Mouse (Mus musculus): ENCODE measurements around the gene Scfd2. TPM values are rescaled to one million over a fixed set of nuclear protein-coding genes. Genes with fewer than 3 reads are reported as not detected.

Gene Scfd2
- total RNA-seq, 2 experiments from 2014 or later, result 13.3 TPM

DNA sequence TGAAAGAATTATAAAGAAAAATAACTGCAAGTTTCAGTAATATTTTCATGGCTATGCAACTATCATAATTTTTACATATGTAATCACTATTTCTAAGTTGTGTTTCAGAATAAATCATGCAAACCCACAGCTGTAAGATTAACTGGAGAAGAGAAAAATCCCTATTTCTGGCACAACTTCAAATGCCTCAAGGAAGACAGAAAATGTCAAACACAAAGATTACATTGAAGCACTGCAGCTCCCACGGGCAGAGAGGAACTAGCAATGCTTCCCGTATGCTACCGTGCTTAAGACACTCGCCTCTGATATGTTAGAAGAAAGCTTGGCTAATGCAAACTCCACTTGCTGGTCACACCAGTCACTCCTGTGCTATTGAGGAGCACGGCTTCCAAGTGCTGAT lies 151.5 kb downstream of the Scfd2 start:
- intact Hi-C loops (cut with DNase I), result no loop called here
- DNase-seq, result no peak

DNA sequence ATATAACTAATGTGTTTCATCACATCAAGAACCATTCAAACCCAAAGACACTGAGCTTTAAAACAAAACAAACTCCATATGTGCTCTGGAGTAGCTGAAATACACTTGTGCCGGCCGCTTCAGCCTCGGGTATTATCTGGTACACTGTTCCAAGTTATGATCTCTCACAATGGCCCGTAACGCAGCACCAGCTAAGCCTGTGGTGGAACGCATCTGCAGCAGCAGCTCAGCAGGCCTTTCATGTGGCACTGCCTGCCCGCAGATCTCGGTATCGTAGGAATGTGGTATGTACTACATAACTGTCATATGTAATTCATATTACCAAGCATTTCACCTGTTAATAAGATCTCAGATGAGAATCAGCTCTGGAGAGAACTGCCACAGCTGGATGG lies 164.9 kb downstream of the Scfd2 start:
- DNase-seq, result no peak
- intact Hi-C loops (cut with DNase I), result no loop called here

DNA sequence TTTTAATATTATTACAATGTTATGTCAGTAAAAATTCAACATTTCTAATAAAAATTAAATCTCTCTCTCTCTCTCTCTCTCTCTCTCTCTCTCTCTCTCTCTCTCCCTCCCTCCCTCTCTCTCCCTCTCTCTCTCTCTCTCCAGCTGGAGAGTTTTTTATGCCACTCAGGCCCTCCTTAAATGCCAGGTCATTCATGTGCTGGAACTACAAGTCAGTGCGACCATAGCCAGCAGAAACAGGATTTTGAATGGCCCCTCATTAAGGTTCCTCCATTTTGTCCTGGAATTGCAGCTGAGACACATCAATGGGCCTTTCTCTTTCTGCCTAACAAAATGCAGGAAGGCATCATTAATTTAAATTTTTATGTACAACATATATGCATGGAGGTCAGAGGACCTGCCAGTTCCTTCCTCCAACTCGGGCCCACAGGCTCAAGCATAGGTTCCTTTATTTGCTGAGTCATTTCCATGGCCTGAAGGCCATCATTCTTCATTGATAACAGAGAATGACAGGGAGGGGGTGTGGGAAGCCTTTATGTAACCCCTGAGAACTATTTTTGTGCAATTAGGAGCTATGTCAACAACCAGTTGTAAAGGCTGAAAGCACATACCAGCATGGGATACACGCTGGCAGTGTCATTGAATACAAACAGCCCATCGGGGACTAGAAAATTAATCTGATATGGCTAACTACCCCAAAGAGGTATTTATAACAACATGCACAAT lies 165.4 kb downstream of the Scfd2 start:
- intact Hi-C loops (cut with DNase I), result no loop called here
- no peak for DNase-seq

DNA sequence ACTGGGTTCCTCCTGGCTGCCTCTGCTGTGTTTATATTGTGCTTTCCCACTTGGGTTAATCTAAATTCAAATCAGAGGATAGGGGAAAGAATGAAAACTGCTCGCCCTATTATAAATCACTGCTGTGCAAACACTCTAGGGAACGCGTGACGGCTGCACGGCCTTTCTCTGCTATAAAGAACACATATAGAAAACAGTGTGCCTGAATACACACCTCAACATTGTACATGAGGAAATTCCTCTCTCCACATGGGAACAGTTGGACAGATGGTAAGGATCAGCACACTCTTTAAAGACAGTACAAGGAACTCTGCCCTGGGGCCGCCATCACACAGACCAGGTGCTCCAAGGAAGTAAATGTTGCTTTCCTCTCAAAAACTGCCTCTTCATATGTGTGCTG lies 166.2 kb downstream of the Scfd2 start:
- intact Hi-C loops (cut with DNase I), result no loop called here
- DNase-seq, result no peak

DNA sequence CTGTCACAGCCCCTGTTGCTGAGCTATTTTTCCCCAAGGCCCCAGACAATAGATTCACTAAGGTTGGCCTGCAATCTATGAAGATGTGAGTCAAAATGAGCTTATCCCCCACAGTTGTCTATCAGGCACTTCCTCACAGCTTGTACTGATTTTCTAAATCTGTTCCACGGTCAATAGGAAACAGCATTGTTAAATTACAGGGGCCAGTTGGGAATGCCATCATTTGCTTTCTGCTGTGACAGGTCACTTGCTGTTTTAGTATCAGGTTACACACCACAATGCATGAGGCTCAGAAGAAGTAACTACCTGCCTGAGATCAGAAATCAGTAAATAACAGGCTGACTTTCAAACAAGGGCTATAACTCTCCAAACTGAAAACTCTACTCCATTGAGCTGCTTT lies 168.3 kb downstream of the Scfd2 start:
- intact Hi-C loops (cut with DNase I), result no loop called here
- no peak for DNase-seq

DNA sequence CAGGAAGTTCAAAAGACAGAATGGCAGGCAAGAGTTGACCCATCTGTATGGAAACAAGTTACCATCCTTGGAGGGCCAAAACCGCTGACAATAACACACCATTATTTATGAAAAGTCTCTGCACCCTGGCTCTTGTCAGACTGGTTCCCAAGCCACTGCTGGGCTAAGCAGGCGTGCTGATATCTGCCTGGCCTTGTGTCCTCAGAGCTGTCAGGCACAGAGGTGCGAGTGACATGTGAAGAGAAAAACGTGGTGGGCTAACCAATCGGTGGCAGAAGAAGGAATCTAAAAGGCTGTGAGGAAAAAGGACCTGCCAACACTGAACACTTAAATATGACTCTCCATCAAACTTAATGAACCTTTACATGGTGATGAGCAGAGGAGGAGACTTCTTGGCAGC lies 170.0 kb downstream of the Scfd2 start:
- intact Hi-C loops (cut with DNase I), result no loop called here

DNA sequence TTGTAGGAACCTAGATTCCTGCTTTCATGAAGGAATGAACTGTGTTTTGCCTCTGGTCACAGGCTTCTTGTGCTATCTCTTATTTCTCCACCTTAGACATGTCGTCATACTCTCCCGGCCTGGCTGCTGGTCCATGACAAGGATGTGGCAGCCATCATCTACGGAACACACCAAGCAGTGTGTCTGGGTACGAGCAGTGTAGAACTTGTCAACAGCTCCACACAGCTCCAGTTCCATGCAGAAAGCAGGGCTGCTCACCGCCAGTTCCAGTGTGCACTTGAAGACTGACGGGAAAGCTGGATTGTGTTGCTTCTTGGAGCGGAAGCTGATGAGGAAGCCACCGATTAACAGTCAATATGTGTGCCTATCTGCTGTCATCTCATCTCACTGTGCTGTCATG lies 173.5 kb downstream of the Scfd2 start:
- DNase-seq, result no peak
- intact Hi-C loops (cut with DNase I), result no loop called here

More for the DNA sequence above, 170.0 kb downstream of the Scfd2 start:
- DNase-seq, result peak; percentile 68

DNA sequence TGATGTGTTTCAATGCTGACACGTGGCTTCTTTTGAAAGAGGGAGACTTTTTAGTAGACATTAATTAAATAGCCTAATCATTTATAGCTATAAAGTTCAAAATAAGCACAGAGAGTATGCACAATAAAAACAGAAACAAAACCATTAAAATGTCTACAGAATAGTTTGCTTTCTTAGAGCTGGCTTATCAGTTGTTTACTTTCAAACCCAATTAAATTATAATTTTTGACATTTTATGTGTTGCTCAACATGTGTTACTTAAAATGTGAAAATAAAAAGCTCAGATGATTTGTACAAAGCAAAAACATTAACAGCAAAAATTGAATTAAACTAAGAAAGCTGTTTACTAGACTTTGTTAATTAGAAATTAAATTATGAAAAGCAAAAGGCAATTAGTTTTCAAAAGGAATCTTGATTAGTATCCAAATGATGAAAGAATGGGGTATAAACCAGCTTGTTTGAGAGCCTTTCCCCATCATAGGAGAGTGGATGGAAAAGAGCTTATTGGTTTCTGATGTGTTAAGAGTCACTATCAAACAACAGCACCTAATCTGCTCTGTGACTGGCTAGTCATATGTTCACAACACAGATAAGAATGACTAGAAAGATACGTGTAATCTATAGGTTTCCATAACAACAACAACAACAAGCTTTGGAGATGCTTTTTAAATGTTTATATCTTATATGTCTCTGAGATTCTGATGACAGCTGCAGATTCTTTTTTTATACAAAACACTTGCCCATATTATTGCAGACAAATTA lies 176.0 kb downstream of the Scfd2 start:
- no peak for DNase-seq
- intact Hi-C loops (cut with DNase I), result no loop called here

DNA sequence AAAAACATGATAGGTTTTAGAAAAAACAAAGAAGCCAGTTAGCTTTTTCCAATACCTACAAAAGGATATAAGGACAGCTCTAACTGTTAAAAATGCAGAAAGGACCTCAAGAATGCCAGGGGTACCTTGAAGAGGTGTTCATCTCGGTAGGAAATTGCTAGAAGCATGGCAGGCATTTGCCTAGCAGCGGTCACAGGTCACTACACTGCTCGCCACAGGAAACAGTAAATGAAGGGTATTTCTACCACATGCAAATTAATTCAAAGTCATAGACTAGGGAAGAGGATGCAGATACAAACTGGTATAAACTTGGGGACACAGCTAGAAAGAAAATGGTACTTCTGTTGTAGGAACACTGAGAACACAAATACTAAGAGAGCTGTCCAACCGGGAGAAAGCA lies 180.7 kb downstream of the Scfd2 start:
- no peak for DNase-seq
- intact Hi-C loops (cut with DNase I), result no loop called here

DNA sequence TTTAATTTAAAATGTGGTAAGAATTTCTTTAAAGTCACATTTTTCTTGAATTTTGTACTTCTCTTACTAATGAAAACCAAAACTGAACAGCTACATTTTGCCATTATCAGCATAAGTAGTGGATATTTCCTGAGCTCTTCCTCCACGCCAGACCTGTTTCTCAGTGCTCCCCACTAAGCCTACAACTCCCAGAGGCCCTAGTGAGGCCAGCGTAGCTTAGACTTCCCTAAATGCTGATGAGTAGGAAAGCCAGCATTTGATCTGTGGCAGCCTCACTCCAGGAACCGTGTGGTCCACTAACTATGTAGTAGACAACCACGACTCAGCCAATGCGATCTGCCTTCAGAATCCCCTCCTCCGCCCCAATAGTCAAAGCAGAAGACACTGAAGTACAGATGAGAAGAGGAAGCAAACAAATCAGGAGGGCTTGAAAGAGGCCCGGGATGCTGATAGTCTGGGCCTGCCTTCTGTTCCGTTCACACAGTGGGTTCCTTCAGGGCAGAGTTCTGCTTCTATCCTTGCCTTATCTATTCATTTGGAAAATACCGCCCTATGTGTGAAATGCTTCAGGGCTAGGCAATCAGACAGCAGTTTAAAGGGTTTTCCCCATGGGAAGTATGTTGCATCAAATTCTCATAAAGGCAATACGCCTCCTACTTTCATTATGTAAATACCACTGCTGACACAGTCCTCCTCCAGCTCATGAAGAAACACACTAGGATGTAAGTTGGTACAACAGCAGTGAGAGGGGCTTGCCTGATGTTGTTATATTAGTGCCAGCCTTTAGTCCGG lies 183.3 kb downstream of the Scfd2 start:
- intact Hi-C loops (cut with DNase I), result no loop called here
- no peak for DNase-seq

DNA sequence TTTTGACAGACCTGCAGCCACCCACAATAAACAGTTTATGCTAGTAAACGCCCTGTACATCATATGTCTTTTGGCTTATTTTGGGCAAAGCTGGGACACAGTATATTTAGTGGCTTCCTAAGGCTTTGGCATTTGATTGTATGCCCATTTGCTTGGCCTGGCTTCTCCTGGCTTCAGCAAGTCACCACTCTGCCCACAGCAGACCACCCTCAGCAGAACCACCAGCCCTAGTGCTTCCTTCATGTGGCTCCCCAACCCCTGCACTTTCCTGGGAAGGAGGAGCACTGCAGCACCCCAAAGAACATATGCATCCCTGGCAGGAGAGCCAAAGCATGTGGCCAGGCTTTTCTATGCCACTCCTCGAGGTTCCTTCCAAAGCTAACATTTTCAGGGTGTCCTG lies 188.5 kb downstream of the Scfd2 start:
- intact Hi-C loops (cut with DNase I), result no loop called here
- no peak for DNase-seq

DNA sequence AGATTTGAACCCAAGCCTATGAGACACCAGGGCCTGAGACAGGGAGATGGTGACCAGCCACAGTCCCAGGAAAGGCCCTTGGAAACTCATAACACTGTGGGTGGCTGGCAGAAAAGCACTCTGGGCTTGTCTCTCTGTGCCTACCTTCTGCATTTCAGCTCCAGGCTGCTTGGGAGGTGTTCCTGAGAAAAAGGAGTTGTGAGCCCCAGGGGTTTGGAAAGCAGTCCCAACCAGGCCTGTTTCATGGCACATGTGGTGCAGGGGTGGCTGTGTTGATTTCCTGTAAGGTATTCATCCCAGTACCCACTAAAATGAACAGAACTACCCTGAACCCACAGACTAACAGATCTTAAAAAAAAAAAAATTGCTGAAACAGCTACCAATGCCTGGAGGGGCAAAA lies 189.0 kb downstream of the Scfd2 start:
- intact Hi-C loops (cut with DNase I), result no loop called here
- DNase-seq, result no peak

DNA sequence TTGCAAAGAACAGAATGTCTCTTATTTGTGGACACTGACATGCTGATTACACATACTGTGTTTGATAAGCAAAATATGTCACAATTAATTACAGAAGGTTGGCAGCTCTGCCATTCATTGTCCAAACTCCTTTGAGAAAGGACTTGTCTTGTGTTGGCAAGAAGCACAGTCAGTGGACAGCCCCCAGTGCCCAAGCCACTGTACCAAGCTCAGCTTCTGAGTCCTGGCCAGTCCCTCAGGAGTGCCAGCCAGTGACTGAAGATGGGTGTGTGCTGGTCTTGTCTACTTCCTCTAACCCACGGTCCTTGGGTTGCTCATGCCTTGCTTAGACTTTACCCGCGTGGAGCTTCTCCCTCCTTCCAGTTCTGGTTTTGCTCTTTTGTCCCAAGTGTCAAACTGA lies 194.1 kb downstream of the Scfd2 start:
- no peak for DNase-seq
- intact Hi-C loops (cut with DNase I), result no loop called here

DNA sequence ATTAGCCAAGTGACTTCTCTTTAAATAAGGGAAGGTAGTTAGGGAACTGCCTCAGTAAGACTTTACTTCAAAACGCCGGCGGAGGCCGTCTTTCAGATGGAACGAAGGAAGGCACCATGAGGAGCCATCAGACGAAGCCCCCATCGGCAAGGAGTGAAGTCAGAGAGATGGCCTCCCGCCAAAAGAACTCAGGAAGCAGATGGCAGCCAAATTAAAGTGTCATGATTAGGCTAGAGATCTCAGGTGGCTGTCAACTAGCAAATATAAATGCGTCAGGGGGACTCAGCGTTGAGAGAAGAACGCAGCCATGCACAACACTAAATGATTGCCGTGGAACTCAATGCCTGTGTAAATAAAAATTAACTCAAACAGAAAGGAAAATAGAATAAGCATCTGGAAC lies 194.8 kb downstream of the Scfd2 start:
- peak; percentile 25 to 44 for DNase-seq
- intact Hi-C loops (cut with DNase I), result no loop called here

DNA sequence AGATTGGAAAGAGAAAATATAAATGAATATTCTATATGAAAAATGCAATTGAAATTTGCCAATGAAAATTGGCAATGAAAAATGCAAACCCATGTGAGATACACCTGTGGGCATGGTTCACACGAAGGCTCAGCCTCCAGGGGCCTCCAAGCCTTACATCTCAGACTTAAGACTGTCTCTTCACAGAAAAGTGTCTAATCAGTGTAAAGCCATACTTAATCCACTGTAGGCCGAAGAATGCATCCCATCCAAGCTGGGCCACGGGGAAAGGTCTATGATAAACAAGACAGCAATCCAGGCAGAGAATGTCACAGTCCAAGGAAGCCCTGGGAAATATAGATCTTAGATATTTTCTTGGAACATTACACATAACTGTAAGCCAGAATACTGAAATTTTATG lies 198.3 kb downstream of the Scfd2 start:
- intact Hi-C loops (cut with DNase I), result no loop called here
- no peak for DNase-seq

DNA sequence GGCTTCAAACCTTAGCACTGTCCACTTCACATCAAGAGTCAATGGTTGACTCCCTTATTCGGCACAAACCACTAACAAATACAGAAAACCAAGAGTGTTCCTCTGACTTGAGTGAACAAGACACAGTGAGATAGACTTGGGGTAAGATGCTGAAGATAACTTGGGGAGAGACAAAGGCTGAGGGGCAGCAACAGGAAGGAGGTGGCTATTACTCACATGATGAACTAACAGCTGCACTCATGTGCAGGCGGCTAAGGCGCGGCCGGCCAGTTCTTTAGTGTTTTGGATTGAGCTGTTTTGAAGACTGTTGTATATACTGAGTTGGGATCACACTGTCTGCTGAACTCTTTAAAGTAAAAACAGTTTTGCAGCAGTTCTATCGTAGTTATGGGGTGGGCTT lies 205.3 kb downstream of the Scfd2 start:
- DNase-seq, result no peak
- intact Hi-C loops (cut with DNase I), result no loop called here

DNA sequence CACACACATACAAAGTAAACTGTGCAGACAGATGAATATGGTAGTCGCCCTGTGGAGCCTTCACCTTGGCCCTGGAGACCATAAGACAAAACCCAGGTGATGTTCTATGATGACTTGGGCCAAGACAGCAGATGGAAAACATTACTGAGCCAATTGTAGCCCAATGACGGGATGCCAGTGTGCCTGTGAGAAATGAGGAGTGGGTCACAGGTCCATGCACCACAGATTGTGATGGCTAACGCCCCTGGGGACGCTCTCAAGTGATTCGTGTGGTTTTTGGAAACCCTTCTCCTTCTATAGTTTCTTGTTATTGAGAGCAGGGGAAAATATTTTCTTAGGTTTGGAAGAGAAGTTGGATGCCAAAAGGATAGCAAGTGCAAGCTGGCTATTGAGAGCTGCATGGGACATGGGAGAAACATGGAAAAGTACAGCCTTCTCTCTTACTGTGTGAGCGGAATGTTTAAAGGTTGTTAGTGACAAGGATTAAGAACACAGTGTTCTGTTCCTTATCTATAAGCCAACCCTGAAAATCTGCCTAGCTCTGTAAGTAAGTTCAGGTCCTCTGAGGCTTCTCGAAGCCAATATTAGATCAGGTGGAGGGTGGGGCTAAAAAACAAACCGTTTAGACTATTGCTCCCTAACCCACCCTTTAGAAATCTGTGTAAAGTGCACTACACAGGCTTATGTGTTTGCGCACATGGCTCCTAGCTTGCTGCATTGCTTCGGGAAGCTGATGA lies 210.4 kb downstream of the Scfd2 start:
- intact Hi-C loops (cut with DNase I), result no loop called here
- no peak for DNase-seq

DNA sequence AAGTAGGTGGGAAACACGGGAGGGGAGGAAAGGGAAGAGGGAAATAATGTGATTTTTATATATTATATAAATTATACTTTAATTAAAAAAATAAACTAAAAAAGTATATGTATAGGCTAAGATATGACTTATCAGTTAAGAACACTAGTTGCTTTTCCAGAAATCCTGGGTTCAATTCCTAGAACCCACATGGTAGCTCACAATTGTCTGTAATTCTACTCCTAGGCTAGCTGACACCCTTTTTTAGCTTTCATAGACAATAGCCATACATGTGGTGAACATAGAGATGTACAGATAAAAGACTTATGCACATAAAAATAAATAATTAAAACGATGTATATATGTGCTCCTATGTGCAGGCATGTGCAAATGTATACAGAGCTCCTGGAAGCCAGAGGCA lies 212.0 kb downstream of the Scfd2 start:
- intact Hi-C loops (cut with DNase I), result loop anchor here (10.0 kb wide), 1 partner anchor 315 kb away; no protein-coding TSS in a partner anchor
- no peak for DNase-seq

DNA sequence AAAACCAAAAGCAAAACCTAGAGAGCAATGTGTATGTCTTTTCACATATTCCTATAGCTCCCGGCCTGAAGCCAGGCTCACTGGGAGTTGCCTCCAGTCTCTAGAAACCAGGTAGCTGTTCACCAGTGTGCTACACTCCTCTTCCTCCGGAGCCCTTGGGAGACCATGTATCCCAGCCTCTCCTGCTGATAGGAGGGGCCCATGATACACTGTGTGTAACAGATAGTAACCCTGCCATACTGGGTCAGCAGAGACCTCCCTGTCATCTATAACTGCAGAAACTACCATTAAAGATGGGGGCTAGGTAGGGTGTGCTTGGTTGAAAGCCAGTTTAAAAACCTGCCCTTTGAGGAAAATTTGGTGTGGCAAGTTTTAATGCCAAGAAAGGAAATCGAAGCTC lies 214.4 kb downstream of the Scfd2 start:
- intact Hi-C loops (cut with DNase I), result loop anchor here (10.0 kb wide), 1 partner anchor 318 kb away; no protein-coding TSS in a partner anchor
- no peak for DNase-seq

DNA sequence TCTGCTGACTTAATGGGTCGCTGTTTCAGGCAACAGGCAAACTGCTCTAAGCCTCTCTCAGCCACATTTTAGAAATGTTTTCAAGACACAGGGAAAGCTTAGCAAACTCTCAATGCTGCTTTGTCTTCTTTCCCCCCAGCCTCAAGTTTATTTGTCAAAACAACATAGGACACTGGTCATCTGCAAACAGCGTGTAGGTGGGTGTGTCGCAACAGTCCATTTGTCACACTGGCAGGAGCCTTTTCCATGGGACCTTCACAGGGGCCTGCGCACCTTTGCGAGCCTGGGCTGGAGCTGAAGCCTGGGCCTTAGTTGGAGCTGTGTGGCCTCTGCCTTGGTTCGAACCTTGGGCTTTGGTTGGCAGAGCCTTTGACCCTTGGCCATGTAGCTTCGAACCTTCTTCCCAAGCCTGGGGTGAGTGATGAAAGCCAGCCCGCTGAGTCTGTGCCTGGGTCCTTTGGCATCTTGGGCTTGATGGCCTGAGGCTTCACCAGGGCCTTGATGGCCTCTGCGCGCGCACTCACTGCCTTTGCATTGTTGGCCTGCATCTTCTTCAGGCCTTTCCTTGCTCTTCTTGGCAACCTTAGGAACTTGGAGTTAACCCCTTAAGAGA lies 215.1 kb downstream of the Scfd2 start:
- intact Hi-C loops (cut with DNase I), result loop anchor here (10.0 kb wide), 1 partner anchor 318 kb away; no protein-coding TSS in a partner anchor
- DNase-seq, result no peak
